Mouse (Mus musculus) MN1 (cell line): ENCODE measurements at regions not wholly inside any gene's neighbourhood (a gene's known extent, or its start where the extent isn't known, plus 50 kb on each side); places are given as distances from the start of the nearest gene placed in this dataset.
"Not testable (repeated sequence)": the region's sequence is repeated elsewhere in the genome, so short reads cannot be mapped to it uniquely, and the experiment has no call there.

Source experiments
- DNase-seq: peaks from one replicate; pipeline ENCODE4 v3.0.0-alpha.2; 2016; ENCODE audit warnings: low spot score

DNA sequence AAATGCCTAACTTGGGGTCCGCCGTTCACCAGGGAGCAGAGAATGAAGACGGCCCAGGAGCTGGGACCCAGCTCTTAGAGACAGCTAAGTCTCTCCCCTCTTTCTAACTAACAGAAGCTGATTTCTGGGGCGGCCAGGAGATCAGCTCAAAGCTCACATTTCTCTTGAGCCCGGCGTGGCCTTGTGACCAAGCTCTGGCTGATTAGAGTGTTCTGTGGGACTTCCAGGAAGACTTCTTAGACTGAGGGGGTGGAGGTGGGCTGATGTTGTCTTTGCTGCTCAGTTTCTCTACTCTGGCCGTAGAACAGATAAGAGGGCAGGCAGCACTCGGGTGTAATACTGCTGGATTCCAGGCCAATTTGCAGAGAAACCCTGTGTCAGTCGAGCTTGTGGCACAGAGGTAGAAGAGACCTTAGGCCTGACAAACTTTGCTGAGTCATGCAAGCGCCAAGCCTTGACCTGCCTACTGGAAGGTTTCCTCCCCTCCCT, 96.5 kb upstream of the Map3k1 start:
- no peak for DNase-seq

DNA sequence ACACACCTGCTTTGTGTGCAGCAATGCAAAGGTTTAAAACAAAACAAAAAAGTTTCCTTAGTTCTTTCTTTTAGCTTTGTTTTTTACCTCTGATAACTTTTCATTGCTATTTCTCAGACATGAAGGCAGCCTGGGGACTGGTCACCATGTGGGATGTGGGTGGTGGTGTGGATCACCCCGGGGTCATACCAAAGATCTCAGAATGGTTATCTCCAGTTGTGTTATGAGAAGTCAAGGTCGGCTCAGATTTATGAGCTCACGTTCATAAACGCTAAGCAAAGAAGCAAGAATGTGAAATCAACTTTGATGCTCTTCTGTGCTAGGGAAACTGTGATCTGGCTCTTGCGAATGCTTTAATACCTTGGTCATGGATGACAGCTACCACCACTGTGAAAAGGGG, 102.3 kb upstream of the Map3k1 start:
- DNase-seq, result no peak

DNA sequence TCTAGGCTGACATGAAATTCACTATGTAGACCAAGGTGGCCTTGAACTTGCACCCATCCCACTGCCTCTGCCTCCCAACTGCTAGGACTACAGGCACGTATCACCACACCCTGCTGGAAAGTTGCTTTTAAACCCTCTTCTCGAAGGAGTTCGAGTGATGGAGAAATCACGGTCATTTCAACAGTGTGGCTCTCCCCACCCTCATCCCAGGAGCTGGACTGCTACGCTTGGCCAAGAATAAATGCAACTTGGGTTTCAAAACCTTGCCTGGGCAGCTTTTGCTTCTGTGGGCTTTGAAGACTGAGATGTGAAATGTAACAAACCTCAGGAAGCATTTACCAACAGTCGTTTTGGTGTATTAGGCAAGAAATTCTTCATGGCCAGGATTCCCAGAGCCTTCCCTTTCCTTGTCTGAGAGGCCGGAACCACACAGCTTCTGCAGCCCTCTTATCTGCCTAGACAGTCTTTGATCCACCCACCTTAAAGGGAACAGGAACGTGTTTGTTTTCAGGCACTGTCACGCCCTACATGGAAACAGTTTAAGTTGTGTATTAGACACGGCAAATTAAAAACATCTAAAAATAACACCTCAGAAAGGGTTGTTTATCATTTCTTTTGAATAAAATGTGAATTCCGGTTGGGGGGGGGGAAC, 103.0 kb upstream of the Map3k1 start:
- no peak for DNase-seq

DNA sequence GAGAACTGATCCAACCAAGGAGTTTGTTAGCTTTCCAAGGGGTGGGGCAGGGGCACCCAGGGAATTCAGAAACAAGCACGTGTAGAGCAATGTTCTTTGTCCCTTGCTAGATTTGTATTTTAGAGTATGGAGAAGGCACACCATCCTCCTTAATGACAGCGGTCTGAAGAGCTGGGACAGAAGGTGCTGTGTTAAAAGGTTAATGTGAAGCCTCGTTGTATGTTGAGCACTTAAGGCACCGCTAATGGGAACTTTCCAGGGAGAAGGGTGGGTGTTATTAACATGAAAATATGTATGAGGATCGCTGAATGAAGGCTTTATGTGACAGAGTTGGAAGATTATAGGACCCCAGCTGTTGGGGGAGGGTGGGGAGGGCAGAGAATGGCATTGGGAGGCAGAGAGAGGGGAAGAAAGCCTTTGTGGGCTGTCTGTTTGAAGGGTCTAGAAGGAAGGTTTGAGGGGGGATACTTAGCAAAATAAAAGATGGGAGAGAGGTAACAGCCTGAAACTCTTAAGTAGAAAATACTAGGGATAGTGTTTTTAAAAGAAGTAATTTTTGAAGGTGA, 105.6 kb upstream of the Map3k1 start:
- no peak for DNase-seq

DNA sequence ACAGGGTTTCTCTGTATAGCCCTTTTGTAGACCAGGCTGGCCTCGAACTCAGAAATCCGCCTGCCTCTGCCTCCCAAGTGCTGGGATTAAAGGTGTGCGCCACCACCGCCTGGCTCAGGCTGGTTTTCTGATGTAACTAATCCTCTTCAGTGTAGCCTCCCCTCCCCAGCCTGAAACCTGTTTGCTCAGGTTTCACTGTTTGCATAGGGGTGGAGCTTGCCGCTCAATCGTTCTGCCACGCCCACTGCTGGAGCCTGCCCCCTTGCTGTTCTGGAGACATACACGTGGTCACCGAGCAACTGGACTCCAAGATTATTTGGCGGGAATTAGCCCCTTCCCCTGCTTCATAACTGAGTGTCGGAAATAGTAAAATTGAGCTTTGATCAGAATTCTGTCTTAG, 110.6 kb upstream of the Map3k1 start:
- not testable (repeated sequence) for DNase-seq

DNA sequence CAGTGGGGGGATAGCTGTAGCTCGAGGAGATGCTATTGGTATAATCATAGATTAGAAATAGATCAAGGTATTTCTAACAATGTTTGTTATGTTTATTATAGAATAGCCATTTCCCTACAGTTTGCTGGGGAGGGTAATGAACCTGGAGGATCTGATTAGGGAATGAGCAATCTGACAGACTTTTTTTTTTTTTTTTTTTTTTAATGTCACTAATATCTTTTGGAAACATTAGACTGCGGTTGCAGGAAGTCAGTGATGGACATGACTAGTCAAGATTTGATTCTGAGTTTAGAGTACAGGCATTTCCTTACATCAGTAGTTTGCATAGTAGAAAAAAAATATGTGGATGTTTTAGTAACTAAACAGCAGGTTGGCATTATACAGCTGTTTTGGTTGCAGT, 111.7 kb upstream of the Map3k1 start:
- DNase-seq, result no peak

DNA sequence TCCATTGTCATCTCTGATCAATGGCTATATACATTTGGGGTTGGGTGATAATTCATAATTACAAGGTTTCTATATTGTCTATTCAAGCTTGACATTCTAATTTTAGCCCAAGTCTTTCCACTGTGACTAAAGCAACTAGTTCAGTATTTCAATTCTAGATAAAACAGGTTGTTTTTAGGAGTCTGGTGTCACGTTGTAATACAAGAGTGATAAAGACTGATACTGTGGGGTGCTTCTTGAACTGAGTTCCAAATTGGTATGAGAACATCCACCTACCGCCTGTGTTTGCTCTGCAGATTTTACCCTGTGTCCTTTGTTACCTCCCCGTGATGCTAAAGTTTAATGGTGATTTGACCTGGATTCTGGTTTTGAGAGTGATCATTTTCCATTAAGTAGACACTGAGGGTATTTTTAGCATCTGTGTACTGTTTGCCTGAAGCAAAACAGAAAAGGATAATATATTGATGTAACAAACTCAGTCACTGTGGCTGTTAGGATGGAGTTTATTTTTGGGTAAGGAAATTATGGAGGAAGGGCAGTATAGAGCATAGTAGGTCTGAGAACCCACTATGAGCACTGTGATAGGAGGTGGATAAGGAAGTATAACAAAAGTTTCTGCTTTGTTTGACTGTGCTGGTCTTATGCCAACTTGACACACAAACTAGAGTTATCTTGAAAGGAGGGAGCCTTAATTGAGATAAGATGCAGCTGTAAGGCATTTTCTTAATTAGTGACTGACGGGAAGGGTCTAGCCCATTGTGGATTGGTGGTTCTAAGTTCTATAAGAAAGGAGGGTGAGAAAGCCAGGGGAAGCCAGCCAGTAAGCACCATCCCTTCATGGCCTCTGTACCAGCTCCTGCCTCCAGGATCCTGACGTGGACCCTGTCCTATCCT, 112.6 kb upstream of the Map3k1 start:
- no peak for DNase-seq

DNA sequence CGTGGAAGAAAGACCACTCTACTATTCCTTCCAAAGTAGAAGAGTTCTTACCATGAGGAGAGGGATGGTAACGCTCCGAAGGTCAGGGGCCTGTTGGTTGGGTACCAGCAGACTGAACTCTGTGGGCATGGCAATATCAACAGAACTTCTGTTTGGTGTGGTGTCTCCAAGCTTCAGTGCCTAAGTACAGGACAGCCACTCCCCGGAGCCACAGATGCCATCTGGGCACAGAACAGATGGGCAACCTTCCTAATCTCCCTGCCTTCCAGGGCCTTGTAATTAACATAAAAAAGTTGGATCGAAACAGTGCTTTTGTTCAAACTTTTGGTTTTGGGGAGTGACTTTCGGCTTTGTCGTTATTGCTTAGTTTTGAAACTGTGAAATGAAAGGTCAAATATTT, 116.6 kb upstream of the Map3k1 start:
- no peak for DNase-seq

DNA sequence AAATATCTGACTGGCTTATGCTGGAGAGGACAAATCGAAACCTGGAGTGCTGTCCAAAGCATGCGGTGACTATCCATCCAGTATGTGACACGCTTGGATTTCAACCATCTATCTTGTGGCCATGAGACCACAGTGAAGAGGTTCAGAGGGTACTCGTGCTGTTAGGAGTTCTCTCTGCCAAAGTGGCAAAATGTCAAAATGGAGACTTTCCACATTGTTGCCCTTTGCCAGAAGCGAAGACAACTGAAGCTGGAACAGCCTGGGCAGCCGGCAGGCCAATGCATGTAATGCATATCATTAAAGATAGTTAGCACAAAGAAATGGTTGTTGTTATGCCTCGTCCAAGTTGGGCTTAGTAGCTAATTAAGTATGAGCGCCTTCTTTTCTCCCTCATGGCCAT, 118.0 kb upstream of the Map3k1 start:
- DNase-seq, result no peak

DNA sequence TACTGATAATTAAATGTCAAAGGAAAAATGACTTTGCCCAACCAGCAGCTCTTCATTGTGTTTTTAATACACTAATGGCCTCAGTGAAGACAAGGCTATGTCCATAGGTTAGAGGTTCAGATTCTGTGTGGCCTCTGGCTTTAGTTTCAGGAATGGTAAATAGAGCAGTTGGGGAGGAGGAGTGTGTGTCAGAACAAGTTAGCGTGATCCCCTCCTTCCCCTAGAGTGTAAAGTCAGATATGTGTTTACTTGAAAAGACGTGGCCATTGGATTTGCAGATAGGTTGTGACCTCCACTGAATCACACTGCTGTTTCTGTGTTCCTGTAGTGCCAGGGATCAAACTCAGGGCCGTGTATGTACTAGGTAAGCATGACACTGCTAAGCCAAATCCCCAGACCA, 118.7 kb upstream of the Map3k1 start:
- DNase-seq, result no peak

DNA sequence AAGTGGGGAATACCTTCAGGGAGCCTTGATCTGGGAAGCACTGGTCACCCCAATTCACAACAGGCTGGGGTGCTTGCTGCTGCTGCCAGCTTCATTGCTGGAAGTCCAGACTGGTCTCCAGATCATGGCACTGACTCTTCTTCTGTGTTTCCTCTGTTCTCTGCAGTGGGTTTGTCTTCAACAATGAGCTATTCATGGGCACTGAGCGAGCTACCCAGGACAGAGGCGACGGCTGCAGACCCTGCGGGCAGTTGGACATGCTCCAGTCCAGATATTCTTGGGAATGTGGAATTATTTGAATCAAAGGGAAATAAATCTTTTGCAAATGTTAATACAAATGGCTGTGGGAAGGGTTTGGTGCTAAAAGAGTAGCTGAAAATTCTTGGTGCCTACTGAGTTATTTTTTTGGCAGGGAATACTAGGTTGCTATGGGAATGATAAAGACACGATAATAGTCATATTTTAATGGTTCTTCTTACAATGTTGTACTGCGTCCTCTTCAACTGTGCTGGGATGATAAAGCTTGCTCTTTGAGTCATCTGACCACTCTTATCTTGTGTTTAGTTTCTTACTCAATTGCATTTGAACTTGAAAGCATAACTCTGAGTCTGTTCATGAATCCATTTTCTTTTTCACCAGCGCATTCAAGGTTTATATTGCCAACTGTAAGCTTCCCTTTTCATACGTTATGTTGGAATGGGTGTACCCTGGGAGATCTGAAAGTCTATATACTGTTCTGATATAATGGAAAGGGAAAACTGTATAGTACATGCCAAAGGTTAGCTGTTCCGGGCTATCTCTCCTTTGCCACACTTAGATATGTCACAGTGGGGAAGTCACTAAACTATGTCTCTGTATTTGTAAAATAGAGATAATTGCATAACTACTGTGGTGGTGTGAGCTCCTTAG, 120.1 kb upstream of the Map3k1 start:
- no peak for DNase-seq

DNA sequence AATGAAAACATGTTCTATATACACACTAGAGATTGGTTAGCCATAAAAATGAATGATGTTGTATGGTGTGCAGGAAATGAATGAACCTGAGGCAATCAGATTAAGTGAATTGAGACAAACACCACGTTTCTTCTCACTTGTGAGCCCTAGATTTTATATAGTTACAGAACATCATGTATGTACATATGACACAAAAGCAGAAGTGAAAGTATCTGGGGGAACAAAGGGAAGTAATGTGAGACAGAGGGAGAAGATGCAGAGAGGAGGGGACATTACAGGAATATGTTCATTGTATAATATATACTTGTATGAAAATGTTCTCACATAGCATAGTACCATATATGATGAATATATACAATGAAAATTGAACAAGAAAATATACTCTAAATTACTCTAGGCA, 121.1 kb upstream of the Map3k1 start:
- DNase-seq, result no peak

DNA sequence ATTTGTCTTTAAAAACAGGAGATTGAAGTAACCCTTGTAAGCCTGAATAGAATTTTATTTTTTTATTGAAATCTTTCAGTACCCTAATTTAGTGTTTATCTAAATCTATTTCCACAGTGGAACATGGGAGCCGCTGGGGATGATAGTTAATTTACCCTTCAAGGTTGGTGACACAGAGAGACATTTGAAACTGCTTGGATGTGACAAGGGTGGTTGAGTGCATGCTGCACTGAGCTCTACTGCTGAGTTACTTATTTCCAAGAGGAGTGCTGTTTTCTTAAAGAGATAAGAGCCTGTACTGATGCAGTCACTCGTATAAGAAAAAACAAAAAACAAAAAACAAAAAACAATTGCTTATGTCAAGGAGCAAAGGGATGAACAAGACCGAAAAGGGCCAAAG, 123.7 kb upstream of the Map3k1 start:
- DNase-seq, result no peak

DNA sequence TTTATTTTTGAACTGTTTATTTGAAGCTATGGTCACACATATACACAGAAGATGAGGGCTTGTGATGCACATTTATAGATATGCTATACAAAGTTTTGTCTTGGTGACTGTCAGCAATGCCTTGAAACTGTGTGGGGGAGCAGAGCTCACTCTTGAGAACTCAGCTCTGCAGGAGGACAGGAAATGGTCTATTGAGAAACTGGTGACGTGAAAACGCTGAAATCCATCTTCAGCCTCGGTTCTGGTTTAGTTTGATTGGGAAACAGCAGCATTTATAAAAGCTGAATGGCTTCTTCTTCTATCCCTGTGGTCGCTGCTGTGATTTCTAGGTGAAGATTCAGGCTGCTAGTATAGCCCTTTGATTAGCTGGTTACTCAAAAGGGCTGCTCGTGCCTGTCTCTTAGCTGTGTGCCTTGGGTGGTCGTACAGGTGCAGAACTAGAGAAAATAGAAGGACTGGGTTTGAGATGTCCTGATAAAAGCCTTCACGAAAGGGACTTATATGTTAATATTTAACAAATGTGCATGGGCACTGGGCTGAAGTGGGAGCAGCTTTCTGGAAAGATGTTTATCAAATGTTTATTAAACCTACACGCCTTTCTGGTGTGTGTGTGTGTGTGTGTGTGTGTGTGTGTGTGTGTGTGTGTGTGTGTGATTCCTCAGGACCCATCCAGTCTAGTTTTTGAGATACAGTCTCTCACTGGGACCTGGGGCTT, 124.9 kb upstream of the Map3k1 start:
- no peak for DNase-seq

DNA sequence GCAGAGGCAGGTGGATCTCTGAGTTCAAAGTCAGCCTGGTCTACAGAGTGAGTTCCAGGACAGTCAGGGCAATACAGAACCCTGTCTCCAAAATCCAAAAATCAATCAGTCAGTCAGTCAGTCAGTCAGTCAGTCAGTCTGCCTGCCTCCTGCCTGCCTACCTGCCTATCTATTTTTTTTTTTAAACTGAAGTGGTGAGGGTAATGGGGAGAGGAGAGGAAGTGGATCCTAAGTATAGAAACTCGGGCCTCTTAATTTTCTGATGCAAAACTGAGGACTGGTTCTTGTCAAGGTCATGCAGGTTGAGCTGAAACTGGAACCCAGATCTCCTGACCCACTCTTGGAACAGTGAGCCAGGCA, 126.9 kb upstream of the Map3k1 start:
- no peak for DNase-seq

DNA sequence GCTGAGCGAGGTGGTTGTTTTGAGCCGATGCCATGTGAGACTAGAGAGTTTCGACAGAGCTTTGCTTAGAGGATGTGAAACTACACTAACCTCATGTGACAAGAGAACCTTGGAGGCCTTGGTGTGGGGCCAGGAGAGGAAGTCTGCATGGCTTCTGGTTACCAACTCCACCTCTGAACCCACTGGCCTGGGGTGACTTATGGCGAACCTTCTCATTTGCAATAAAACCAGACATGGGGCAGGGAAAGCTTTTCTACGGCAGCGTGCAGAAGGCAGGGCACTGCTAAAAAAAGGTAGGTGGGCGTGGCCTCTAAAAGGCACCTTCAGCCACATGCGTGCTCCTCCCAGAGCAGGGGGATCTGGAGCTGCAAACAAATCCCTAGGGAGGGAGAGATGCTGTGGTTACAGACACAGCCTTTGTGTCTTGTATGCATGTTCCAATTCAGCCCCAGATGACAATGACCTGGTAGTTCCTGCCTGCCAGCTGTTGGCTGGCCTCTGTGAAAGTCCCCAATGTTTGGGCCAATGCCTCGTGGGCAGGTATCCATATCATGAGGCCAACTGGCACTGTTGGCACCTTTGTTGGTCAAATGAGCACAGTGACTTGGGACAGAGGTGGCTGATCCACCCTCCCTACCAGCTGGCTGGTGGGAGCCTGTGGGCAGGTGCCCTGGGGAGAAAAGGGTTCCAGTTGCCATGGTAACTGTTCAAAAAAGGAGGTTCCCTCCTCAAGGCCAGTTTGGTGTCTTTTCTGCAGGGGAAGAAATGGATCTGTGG, 127.5 kb upstream of the Map3k1 start:
- DNase-seq, result peak; percentile 19

DNA sequence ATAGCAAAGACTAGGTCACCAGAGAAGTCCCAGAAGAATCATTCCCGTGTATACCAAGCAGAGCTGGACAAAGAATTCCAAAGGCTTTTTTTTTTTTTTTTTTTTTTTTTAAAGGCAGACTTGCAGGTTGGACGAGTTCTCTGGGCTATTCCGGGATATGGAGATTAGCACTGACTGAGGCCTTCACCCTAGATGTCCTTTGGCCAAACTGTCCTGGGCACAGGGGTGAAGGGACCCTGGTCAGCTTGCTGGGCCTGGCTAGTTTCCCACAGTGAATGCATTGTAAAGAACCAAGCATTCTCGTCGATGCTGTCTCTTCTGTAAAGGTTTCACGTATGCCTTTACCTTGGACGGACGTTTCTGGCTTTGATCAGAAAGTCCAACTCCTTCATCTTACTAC, 128.2 kb upstream of the Map3k1 start:
- DNase-seq, result no peak

DNA sequence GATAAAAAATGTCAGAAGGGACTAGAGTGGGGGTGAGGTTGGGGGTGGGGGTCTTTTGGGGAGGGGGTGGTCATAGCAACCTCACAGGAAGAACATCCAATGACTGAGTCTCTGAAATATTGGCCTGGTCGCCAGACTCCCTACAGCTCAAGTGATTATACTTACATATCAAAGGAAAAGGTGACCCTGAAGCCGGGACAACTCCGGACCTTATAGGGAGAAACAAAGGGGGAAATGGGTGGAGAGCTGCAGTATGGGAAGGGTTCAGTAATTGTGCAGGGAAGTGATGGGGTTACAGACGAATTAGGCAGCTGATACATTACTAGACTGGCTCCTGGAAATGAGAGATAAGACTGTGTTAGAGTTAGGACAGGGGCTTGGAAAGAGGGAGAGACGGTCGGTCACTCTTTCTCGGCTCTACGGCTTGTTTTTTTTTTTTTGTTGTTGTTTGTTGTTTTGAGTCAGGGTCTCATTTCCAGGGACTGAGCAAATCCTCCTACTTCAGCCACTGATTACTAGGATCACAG, 130.2 kb upstream of the Map3k1 start:
- DNase-seq, result no peak

DNA sequence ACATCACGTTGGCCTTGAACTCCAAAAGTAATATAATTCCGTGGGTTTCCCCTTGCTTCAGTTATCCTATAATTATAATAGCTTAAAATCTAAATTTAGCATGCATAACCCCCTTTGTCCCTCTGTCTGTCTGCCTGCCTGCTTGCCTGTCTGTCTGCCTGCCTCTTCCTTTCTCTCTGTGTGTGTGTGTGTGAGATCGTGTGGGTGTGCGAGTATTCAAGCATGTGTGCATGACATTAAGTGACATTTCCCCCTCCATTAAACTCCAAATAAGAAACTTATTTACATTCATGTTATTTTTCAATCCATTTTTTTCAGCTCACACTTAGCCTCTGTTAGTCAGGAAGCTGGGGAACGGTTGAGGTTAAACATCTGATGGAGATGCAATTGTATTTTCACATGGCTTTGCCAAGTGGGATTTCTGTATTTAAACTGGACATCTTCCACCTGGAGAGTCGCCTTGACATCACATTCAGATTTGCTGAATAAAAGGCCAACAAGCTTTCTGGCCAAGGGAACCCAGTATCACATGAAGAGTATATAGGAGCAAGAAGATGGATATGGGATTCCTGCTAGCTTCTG, 130.8 kb upstream of the Map3k1 start:
- no peak for DNase-seq

DNA sequence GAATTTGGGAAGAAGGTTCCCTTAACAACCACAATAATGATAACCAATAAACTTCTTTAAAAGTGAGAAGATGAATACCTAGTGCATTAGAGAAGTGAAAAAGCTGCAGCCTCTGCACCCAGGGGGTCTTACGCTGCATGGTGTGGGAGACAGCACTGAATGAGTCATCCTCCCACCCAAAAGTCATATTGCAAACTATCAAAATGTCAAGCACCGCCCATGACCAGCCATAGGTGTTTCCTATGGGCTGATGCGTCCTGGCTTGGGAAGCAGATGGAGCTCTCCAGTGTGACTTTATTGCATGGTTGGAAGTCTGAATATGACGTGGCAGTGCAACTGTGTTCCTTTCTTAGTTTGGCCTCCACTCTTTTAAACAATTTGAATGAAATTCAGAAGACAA, 131.5 kb upstream of the Map3k1 start:
- DNase-seq, result no peak
